ENCODE assay signal across 13 mouse cellular contexts in the genomic region with DNA sequence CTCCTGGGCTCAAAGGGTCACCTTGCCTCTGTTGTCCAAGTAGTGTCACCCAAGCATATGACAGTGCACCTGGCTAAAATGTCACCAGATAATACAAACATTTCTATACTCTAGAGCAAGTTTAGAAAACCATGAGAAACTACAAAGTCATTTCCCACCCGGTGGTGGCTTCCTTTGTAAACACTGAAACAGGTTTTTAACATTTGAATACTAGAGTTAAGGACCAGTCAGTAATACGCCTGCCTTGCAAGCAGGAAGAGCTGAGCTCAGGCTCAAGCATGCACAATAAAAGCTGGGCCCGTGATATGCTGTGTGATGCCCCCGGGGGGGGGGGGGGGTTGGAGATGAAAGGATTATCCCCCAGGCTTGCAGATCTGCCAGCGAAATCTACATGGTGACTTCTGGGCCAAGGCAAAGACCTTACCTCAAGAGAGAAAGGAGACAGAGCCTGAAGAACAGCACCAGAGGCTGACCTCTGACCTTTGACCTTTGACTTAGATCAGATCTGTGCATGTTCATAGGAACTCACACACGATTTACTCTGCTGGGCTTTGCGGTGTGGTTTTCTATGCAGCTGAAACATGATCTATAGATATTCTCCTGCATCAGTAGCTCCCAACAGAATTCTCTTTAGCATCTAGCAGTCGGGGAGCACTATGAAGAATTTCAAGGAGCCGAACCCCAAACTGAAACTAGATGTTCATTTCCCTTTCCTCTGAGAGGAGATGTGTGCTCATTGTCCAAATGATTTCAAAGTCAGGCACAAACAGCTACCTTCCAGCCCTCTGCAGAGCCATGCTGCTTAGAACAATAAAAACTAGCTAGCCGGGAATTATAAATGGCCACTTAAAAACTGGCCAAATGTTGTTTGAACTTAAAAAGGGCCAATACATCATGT.
DNase-seq lines count a peak whose midpoint lies in the region; ATAC-seq and TF ChIP-seq lines count a peak whose summit lies in the region.
"Had no signal": no experiment of that assay in that cellular context is flagged by ENCODE, and none has a peak within 500 bp of the region (broad histone marks: within the 10 kb centered on the region; RNA-seq: fewer than 3 reads in every experiment).

No protein-coding gene starts in this region.

- H3K4me2 ChIP-seq in neural tube, embryonic 15.5 days, result no peak overlapping the region
- no peak overlapping the region for H3K4me2 ChIP-seq in hindbrain, embryonic 12.5 days (replicated peaks)
- H3K4me2 ChIP-seq in intestine, postnatal 0 days (replicated peaks; ENCODE audit: low read depth), result no peak overlapping the region
- H3K4me2 ChIP-seq: liver, embryonic 13.5 days had no signal

- H3K4me3 ChIP-seq in neural tube, embryonic 15.5 days (replicated peaks), result no peak overlapping the region
- H3K4me3 ChIP-seq in hindbrain, embryonic 12.5 days, result no peak overlapping the region
- no peak overlapping the region for H3K4me3 ChIP-seq in cerebellum, adult 2 months (replicated peaks; ENCODE audit: insufficient read depth, low read depth, low read length)
- H3K4me3 ChIP-seq in intestine, postnatal 0 days (ENCODE audit: low read depth, low read length), result no peak overlapping the region
- H3K4me3 ChIP-seq: liver, embryonic 13.5 days; myocyte had no signal

- WGBS in neural tube, embryonic 15.5 days, result 28% methylated on average over 10 of the region's 10 CpGs
- 27% methylated on average over 10 of the region's 10 CpGs for WGBS in hindbrain, embryonic 12.5 days
- WGBS in cerebellum, adult 2 months, result 59% methylated on average over 10 of the region's 10 CpGs
- WGBS in intestine, postnatal 0 days, result 43% methylated on average over 10 of the region's 10 CpGs

- TF ChIP-seq POLR2A in cerebellum, adult 2 months (IDR thresholded peaks at IDR 0.05; ENCODE audit: borderline replicate concordance, insufficient read depth, low read length), result no peak

- peak; percentile 54 for DNase-seq in CD4-positive, CD25-positive, alpha-beta regulatory T cell, adult 2 months (ENCODE audit: low read depth, low spot score)
- peak; percentile 28 for DNase-seq in neural tube, embryonic 10.5 days (ENCODE audit: extremely low spot score, low spot score)
- peak; percentile 61 for DNase-seq in retina, postnatal 1 day
- no peak for DNase-seq in cerebellum, adult 2 months
- DNase-seq: cerebellum, postnatal 14 days; gastrocnemius, postnatal 36 days; kidney, adult 11 months; liver, embryonic 13.5 days had no signal

- no peak overlapping the region for H3K27ac ChIP-seq in neural tube, embryonic 15.5 days (replicated peaks)
- H3K27ac ChIP-seq in hindbrain, embryonic 12.5 days, result 0 out of 2 replicates have a peak overlapping the region, but pooled peaks have one; percentile 2
- no peak overlapping the region for H3K27ac ChIP-seq in cerebellum, adult 2 months (ENCODE audit: insufficient read depth, low read length)
- no peak overlapping the region for H3K27ac ChIP-seq in intestine, postnatal 0 days (ENCODE audit: low read depth, low read length)
- H3K27ac ChIP-seq: liver, embryonic 13.5 days had no signal

- peaks cover 6% of the 10 kb centered on the region for H3K4me1 ChIP-seq in neural tube, embryonic 15.5 days
- peaks cover 20% of the 10 kb centered on the region for H3K4me1 ChIP-seq in hindbrain, embryonic 12.5 days
- no peaks in the 10 kb centered on the region for H3K4me1 ChIP-seq in cerebellum, adult 2 months (ENCODE audit: control insufficient read depth, insufficient read depth, low read length)
- no peaks in the 10 kb centered on the region for H3K4me1 ChIP-seq in intestine, postnatal 0 days (replicated peaks; ENCODE audit: control insufficient read depth, insufficient read depth, low read length)
- H3K4me1 ChIP-seq: liver, embryonic 13.5 days had no signal

- H3K27me3 ChIP-seq in neural tube, embryonic 15.5 days (replicated peaks), result no peaks in the 10 kb centered on the region
- no peaks in the 10 kb centered on the region for H3K27me3 ChIP-seq in hindbrain, embryonic 12.5 days
- H3K27me3 ChIP-seq in cerebellum, adult 2 months (ENCODE audit: control insufficient read depth, insufficient read depth, low read length), result no peaks in the 10 kb centered on the region
- no peaks in the 10 kb centered on the region for H3K27me3 ChIP-seq in intestine, postnatal 0 days (replicated peaks; ENCODE audit: control insufficient read depth, insufficient read depth, low read length)
- H3K27me3 ChIP-seq: liver, embryonic 13.5 days had no signal

- no peaks in the 10 kb centered on the region for H3K9me3 ChIP-seq in neural tube, embryonic 15.5 days (replicated peaks)
- no peaks in the 10 kb centered on the region for H3K9me3 ChIP-seq in hindbrain, embryonic 12.5 days (replicated peaks)
- no peaks in the 10 kb centered on the region for H3K9me3 ChIP-seq in intestine, postnatal 0 days (ENCODE audit: control insufficient read depth)
- H3K9me3 ChIP-seq: liver, embryonic 13.5 days had no signal

- H3K9ac ChIP-seq in neural tube, embryonic 15.5 days (replicated peaks), result no peak overlapping the region
- H3K9ac ChIP-seq in hindbrain, embryonic 12.5 days, result no peak overlapping the region
- no peak overlapping the region for H3K9ac ChIP-seq in intestine, postnatal 0 days (ENCODE audit: low read depth, low read length)
- H3K9ac ChIP-seq: liver, embryonic 13.5 days had no signal

- TF ChIP-seq CTCF in cerebellum, adult 2 months (IDR thresholded peaks at IDR 0.05; ENCODE audit: borderline replicate concordance, insufficient read depth, low read depth, low read length), result no peak
- no peak for TF ChIP-seq CTCF in intestine, postnatal 0 days (IDR thresholded peaks at IDR 0.05; ENCODE audit: low read depth)

- ATAC-seq in CD4-positive, CD25-positive, alpha-beta regulatory T cell, adult 4 months, result no peak
- no peak for ATAC-seq in neural tube, embryonic 15.5 days (ENCODE audit: low FRiP score)
- no peak for ATAC-seq in hindbrain, embryonic 12.5 days (ENCODE audit: low FRiP score)
- ATAC-seq in intestine, postnatal 0 days, result no peak

- no peaks in the 10 kb centered on the region for H3K36me3 ChIP-seq in neural tube, embryonic 15.5 days
- no peaks in the 10 kb centered on the region for H3K36me3 ChIP-seq in hindbrain, embryonic 12.5 days
- no peaks in the 10 kb centered on the region for H3K36me3 ChIP-seq in intestine, postnatal 0 days (ENCODE audit: control insufficient read depth, insufficient read depth)
- H3K36me3 ChIP-seq: liver, embryonic 13.5 days had no signal

Comparison
In these comparisons a context has a peak if more than half of its experiments do, and no peak if none do; other contexts are left out.
1. DNase-seq: peak in CD4-positive, CD25-positive, alpha-beta regulatory T cell, adult 2 months (single experiment), neural tube, embryonic 10.5 days (single experiment) and retina, postnatal 1 day (single experiment); none in cerebellum, adult 2 months (0 of 2).